Mouse (Mus musculus) G1E-ER4 (cell line): Measurements from ENCODE around the gene Cdpf1. TPM values are rescaled to one million over a fixed set of nuclear protein-coding genes. Genes with fewer than 3 reads are reported as not detected.

Experiments
- GATA1 ChIP-seq: IDR thresholded peaks from one replicate; pipeline ENCODE4 v1.8.0; 2012; ENCODE audit warnings: low read length, inconsistent platforms
- polyA plus RNA-seq: library from polyadenylated mRNA; stranded (reverse); fragments of >175 nt; gene quantifications from 2 replicates; pipeline ENCODE4 v1.2.3, GENCODE M21; 2012

The Cdpf1 gene
- polyA plus RNA-seq, 1 experiment = 14.2 TPM

- TF ChIP-seq GATA1 = no peak
Measured at GRCm38 (mm10) chr15:85821203-85822010, 9.9 kb upstream of the Cdpf1 start, which contains the start of gene Pkdrej. Pkdrej (minus strand) TSS chr15:85821734.

- no peak for TF ChIP-seq GATA1
Measured at GRCm38 (mm10) chr15:85813428-85813827, 1.9 kb upstream of the Cdpf1 start.

GRCm38 (mm10) chr15:85810806-85811521 is 533 bp downstream of the Cdpf1 start:
- TF ChIP-seq GATA1 = no peak

DNA sequence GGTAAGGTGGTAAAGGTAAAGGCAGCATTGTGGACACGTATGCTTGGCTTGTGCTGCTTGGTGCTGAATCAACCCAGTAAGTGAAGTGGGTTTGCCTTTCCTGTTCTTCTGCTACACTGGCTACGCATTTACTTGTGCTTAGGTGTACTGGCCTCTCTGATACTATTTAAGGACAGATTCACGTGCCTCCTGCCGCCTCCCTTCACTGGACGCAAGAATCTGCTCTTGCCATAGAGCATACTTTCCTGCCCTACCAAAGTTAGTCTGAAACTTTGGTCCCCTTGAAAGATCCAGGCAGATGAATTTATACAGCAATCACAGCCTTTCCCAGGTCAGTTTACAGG is 1.1 kb downstream of the Cdpf1 start:
- no peak for TF ChIP-seq GATA1

DNA sequence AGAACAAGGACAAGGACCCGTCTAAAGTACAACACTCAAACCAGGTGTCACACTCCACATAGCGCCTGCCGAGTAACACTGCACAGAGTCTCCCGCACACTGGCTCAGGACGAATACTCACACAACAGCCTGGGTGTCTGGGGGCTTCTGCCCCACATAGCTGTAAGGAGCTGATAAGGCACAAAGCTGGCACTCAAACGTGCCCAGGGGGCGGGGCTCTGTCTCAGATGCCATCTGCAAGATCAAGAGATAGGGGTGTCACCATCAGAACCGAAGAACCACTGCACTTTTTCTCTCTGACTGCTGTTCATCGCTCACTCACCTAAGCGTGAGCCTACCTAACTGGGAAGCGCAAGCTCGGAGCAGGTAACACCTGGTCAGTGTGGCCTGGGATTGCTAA is 2.4 kb downstream of the Cdpf1 start:
- no peak for TF ChIP-seq GATA1

DNA sequence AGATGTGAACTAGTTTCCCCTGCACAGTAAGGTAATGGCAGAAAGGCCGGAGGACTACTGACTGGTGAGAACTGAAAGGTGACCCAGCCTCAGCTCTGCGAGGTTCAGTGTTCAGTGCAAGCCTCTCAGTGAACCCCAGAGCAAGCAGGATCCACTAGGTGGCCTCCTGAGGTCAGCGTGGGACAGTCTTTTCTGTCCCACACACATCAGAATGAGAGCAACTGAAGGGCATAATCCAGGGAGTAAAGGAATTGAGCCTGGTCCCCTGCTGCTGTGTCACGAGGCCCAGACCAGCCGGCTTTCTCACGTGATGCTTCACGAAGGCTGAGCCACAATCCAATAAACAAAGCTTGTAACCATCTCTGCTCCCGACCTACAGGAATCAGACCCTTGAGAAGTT is 3.1 kb downstream of the Cdpf1 start:
- TF ChIP-seq GATA1 = no peak

DNA sequence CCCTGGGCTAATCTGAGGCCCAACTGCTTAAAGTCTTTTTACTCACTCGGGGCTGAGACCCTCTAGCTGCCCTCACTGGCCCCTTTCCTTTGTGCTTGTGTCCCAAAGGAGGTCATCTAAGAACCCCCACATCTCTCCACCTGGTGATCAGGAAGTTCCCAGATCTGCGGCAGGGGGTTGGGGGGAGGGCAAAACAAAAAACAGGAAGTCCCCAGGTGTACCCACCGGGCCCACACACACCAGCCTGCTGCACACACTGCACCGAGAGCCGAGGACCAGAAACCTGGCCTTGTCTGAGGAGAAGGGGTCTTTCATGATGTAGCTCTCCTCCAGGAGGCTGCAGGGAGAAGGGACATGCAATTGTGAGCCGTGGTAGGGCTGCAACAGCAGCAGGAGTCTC is 3.5 kb downstream of the Cdpf1 start:
- no peak for TF ChIP-seq GATA1

DNA sequence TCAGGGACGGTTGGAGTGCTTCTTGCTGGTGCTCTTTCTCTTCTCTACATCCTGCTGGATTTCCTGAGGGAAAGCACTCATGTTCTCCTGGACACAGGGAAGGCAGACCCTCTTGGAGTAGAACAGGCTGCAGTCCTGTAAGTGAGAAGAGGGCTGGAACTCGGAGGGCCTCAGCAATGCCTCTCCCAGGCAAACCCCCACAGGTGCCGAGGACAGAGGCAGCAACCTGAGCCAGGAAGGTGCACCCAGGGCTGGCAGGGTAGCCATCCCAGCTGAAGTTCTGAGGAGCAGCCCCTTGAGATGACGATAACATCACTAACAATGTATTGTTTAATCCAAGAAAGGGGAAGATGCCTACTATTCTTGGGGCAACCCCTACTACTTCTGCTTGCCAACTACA is 4.1 kb downstream of the Cdpf1 start:
- TF ChIP-seq GATA1 = no peak

GRCm38 (mm10) chr15:85806886-85807285 is 4.6 kb downstream of the Cdpf1 start:
- no peak for TF ChIP-seq GATA1

DNA sequence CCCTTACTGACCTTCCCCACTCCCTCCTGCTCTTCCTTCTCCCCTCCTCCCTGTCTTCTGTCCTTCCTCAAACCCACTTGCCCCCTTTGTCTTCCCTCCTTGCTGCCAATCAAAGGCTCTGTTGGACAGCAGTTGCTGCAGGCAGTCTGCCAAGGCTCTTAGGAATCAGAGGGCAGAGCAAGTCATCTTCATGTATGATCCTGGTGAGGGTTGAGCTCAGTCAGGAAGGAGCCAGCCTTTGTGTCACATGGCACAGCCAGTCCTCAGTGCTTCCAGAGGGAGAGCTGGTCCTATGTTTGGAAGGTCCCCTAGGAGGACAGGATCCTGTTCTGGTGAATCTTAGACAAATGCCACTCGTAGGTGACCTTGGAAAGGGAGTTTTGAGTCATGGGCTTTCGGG is 8.6 kb downstream of the Cdpf1 start:
- TF ChIP-seq GATA1 = no peak

DNA sequence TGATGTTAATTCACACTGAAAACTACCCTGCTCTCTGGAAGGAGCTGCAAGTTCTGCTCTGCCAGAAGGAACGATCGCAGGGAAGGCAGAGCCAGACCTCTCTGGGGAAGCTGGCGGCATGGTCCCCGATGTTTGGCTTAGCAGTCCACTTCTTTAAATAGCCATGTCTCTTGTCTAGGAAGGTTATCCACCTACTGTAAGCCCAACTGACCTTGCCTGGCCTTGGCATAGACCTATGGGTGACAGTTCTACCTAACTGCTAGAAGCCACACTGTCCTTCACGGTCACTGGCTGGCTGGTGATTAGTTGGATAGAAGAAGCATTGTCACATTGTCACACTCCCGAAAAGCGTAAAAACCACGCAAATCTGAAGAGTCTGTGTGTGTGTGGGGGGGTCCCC is 12.8 kb downstream of the Cdpf1 start:
- TF ChIP-seq GATA1 = no peak

DNA sequence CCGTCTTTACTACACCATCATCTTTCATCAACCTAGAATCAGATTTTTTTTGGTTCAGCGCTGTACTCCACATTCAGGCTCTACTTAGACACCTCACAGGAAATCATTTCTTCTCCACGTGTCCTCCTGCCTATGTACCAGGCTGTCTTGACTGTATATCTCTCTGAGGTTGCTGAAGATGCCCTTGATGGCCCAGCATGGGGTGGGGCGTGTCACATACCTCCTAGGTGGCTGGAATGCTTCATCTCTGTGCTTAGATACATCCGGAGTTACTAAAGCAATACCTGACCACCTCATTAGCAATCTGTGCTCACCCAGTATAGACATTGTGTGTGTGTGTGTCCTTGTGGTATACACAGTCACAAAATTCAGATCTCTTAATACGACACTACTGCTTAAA is 16.0 kb downstream of the Cdpf1 start:
- no peak for TF ChIP-seq GATA1

DNA sequence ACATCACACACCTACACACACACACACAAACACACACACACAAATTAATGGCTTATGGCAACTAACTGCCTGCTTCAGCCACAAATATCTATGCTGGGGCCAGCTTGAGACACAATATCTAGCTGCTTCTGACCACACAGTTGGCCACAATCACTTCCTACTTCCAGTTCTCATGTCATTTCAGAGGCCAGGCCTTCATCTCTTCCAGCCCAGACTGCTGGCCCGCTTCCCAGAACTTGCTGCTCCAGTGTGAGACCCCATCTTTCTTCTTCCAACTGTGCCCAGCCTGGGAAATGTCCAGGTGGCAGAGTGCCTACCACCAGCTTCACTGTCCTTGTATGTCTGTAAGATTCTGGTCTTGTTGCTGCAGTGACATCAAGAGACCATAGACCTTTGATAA is 18.7 kb downstream of the Cdpf1 start:
- TF ChIP-seq GATA1 = no peak

DNA sequence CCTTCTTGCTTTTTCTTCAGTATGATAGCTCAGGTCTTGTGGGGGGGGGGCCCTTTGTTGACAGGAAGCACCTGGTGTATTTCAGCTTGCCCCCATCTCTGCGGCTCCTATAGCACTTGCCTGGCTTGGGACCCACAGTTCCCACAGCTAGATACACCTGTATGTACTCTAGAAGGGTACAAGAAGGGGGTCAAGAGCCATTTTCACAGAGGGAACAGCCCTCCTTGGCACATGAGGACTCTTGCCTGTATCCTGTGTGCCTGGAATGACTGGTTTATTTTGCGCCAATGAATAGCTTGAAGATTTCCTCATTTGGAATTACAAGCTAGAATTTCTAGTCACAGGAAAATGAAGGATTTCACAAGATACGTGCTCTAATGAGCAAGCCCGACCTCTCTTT is 20.0 kb downstream of the Cdpf1 start:
- TF ChIP-seq GATA1 = no peak

DNA sequence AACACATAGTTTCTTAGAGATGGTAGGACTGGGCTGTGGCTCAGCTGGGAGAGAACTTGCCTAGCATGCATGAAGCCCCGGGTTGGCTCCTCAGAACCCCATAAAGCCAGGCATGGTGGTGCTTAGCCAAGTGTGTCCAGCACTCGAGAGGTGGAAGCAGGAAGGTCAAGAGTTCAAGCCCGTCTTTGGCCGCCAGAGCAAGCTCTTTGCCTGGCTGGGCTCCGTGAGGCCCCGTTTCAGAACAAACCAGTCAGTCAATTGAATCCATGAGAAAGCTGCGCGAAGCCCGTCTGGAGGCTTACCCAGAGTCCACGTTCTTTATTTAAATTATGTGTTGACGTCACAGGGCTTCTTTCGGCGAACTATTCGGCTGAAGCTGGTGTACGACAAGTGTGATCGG is 22.9 kb downstream of the Cdpf1 start:
- TF ChIP-seq GATA1 = no peak

- TF ChIP-seq GATA1 = no peak
Measured at GRCm38 (mm10) chr15:85788051-85788450, 23.4 kb downstream of the Cdpf1 start.

DNA sequence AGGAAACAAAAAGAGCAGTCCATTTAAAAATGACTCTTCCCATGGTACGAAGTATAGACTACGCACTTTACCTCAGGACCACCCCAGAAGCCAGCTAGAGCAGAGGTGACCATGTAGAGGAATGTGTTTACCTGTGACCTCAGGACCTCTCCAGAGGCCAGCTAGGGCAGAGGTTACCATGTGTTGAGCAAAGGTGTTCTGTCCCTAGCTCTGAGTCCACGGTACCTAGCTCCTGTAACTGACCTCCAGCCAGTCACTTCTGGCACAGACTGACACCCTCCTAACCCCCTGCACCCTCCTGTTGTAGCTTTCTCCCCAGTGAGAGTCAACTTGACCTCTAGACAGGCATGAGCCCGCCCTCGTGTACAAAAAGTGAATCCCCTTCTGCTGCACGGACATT is 24.0 kb downstream of the Cdpf1 start:
- TF ChIP-seq GATA1 = no peak

GRCm38 (mm10) chr15:85786711-85787110 is 24.8 kb downstream of the Cdpf1 start:
- TF ChIP-seq GATA1 = no peak
